Mouse (Mus musculus) brain, adult 2 months (tissue): ENCODE results near the gene Ablim1.
A peak's percentile ranks its signal among the peaks of the same experiment; 100 is the strongest.

Experiments used
- DNase-seq: peaks from one replicate; pipeline ENCODE4 v3.0.0; 2011; ENCODE audit warnings: low read depth, low spot score

Gene Ablim1

DNA sequence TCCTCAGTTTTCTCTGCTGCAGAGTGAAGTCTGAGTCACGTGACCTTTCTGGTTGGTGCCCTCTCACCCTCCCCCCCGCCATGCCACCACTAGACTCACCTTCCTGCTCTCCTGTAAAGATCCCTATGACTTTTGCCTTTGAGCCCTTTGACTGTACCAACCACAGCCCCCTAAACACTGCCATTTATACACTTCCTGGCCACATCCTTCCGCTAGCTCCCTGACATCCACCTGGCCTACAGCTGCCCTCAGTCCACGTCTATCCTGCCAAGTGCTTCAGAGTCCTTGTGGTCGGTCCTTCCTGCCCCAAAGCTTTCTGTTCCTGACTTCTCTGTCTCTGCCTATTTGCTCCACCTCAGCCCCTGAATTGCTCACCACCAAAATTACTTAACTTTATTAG lies 29.1 kb upstream of the Ablim1 start:
- DNase-seq: no peak

DNA sequence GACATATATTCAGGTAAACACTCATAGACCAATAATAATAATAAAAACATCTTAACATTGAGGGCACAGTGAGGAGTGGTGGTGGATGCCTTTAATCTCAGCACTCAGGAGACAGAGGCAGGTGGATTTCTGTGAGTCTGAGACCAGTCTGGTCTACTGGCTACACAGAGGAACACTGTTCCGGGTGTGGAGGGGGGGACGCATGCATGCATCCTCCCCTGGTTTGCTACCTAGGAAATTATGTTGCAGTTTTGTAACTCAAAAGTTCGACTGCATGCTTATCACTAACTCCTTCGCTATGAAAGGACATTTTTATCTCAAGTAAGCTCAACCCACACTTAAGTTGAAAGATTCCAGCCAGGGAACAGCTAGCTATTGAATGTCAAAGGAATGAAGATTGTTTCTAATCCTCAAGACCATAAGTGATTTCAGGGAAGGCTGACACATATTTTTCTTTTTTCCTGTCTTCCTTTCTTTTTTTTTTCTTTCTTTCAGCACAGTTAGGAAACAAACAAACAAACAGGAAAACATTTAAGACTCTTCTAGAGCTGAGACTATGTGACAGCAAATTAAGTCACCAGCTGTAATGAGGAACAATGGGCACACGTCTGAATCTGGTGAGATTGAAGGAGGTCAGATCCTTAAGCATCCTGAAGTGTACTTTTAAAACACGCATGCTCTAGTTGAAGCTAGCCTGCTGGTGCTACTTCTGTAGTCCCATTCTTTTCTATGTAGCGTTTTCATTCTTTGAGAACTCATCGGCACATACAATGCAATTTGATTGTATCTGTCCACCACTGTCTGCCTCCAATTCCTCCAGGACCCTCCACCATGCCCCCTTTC lies 26.4 kb upstream of the Ablim1 start:
- DNase-seq: no peak

DNA sequence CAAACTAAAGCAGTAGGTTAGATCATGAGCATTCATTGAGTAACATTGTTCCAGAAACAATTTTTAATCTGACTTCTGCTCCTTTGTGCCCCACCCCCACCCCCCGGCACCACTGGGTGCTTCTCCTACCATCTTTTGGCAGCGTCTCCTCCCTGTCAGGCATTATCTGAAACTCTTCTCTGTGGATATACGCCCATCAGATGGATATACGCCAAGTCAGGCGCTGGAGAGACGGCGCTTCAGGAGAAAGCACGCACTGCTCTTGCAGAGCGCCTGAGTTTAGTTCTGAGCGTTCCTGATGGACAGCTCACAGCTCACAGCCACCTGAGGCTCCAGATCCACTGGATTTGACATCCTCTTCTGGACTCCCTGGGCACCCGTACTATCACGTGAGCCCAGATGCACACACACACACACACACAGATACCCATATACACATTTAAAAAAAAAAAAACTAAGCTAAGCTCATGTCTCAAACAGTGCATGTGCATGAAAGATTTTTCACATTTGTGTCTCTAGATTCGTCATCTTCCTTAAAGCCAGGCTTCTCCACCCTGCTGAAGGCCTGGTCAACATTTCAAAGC lies 24.7 kb upstream of the Ablim1 start:
- peak; percentile 46 for DNase-seq

DNA sequence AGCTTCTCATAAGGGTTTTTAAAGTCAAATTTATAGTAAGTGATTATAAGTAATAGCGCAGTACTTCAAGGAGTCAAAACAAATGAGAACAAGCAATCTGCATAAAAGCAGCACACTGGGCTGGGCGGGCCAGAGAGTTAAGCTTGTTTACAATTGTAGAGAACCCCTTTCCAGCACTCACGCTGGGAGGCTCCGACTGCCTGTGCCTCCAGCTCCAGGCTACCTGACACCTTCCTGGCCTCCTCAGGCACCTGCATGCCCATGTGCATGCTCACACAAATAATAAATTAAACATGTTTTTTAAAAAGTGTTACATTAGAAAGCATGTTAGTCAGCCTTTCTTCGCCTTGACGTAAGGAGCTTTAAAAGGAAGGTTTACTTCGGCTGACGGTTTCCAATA lies 20.4 kb upstream of the Ablim1 start:
- no peak for DNase-seq

DNA sequence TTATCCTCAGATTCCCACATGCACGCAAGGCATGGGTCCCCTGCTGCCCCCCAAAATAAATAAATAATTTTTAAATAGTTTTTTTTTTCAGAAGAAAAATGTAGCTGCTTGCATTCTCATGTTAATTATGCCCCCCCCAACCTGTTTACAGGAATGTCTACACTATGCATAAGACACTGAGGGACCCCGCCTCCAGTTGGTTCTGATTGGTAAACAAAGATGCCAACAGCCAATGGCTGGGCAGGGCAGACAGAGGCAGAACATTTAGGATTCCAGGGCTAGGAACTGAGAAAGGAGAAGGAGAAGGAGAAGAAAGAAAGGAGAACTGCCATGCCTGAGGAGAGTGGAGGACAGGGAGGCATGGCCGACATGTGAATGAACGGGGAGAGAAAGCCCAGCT lies 18.6 kb upstream of the Ablim1 start:
- DNase-seq: no peak

DNA sequence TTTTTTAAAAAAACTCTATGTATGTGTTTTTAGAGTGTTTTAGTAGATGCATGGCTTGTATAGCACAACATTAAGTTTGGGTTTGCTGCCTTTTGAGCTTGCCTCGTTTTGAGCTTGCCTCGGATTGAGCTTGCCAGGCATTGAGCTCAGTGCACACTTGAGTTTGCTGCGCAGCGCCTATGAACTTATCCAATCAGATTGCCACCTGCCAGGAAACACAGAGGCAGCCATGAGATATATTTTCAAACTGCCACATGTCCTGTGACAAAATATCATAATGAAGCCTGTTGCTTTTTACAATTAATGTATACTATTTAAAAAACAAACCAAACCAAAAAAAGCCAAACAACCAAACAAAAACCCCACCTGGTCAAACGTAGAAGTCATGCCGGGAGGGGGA lies 16.5 kb upstream of the Ablim1 start:
- DNase-seq: no peak

DNA sequence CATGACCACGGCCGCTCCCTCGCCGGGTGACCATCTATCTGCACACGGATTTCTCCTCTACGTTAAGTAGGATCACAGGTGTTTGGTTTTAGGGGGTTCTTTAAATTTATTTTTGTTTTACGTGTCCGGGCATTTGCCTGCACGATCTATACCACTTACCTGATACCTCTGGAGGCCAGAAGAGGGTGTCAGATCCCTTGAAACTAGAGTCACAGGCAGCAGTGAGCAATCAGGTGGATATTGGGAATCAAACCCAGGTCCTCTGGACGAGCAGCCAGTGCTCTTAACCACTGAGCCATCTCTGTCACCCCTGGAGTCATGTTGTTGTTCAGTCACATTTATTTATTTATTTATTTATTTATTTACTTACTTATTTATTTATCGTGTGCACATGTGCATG lies 15.6 kb upstream of the Ablim1 start:
- DNase-seq: no peak

DNA sequence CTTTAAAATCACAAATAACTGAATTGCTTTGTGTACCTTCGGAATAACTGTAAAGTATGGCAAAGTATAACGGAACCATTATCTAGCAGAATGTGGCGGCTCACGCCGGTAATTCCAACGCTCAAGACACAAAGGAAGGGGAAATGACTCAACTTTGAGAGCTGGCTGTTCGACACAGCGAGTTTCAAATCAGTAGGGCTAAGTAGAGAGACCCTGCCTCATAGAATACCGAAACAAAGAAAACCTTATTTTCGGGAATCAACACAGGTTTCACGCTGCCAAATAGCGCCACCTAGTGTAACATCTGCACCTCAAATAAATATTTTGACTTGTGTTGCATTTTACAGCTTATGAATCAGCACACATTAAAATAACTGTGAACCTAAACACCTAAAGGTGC lies 14.1 kb upstream of the Ablim1 start:
- DNase-seq: peak; percentile 83

DNA sequence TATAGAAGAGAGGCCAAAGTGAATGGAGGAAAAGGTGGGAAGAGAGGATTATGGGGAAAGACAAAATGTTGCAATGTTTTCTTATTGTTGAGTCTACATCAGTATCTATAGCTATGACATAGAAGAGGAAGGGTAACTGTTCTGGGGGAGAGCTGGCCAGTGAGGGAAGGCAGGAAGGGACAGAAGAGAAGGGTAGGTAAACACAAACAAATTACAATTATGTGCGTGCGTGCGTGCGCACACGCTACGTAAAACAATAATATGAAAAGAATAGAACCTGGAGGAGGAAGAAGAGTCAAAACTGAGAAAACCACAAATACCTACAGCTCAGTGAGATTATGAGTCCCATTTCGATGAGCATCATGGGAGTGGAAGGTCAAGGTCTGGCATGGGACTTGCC lies 13.6 kb upstream of the Ablim1 start:
- DNase-seq: no peak

DNA sequence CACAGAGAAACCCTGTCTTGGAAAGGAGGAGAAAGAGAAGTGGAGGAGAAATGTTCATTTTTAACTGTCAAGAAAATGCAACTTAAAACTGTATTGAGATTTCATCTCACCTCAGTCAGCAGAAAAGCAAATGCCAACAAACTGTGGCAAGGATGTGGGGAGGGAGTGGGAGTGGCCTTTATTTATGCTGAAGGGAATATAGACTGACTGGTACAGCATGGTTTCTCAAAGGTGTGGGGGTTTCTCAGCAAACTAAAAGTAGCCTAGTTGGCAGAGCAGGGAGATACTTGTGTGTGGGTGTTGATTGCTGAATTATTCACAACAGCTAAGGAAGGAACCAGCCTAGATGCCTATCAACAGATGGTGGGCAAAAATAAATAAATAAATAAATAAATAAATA lies 13.0 kb upstream of the Ablim1 start:
- peak; percentile 58 for DNase-seq

DNA sequence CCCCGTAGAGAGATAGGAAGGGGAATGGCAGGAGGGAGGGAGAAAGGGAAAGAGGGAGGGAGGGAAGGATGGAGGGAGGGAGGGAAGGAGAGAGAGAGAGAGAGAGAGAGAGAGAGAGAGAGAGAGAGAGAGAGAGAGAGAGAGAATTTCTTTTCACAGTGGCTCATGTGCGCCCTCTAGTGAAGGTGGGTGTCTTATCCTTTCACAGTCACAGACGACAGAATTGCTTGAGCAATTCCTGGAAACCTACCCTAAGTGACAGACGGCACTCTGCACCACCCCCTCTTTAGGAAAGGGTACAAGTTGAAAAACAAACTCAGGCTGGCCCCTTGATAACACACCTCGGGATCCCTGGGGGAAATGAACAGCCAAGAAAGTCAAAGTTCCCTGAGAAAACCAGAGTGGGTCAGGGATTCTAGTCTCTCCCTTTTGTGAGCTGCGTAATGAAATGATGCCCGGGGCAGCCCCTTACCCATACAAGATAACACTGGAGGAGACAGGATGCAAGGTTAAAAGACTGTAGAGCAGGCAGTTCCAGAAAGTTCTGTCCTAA lies 11.1 kb upstream of the Ablim1 start:
- DNase-seq: peak; percentile 90

DNA sequence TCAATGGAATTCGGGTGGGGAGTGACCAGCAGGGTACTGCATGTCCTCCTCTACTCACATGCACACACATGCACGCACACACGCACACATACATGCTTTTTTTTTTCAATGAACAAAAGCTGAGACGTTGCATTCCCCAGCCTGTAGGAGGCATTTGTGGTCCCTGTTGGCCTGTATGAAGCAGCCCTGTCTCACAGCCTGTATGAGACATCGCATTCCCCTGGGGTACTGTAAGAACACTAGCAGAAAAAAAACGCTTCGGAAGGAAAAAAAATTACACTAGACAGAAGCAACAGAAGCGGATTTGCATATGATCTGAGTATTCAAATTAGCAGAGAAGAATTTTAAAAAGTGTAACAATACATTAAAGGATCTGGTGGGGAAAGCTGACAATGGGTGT lies 8.4 kb upstream of the Ablim1 start:
- no peak for DNase-seq

DNA sequence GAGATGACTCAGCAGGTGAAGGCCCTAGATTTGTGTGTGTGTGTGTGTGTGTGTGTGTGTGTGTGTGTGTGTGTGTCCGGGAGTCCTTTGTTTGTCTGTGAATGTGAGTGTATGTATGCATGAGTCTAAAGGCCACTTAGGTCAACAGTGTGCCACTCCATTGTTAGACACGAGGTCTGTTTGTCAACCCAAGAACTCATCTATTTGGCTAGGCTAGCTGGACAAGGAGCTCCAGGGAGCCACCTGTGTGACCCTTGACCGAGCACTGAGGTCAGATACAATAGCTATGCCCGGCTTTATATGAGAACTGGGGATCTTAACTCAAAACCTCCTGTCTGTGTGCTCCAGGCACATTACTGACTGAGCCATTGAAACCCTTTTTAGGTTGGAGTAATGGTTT lies 7.8 kb upstream of the Ablim1 start:
- no peak for DNase-seq

DNA sequence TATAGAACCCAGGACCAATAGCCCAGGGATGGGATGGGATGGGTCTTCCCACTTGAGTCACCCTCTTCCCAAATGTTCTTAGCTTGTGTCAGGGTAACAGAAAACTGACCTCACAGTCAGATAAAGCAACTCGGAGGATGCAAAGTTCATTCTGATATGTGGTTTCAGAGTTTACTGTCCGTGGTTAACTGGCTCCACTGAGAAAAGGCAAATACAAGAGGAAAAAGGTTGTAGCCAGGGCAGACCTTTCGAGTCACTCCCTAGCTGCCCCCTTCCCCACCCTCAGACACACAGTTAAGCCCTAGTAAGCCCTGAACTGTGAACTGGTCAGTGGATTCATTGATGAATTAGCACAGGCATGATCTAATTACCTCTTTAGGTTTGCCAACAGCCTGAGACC lies 7.1 kb upstream of the Ablim1 start:
- no peak for DNase-seq

DNA sequence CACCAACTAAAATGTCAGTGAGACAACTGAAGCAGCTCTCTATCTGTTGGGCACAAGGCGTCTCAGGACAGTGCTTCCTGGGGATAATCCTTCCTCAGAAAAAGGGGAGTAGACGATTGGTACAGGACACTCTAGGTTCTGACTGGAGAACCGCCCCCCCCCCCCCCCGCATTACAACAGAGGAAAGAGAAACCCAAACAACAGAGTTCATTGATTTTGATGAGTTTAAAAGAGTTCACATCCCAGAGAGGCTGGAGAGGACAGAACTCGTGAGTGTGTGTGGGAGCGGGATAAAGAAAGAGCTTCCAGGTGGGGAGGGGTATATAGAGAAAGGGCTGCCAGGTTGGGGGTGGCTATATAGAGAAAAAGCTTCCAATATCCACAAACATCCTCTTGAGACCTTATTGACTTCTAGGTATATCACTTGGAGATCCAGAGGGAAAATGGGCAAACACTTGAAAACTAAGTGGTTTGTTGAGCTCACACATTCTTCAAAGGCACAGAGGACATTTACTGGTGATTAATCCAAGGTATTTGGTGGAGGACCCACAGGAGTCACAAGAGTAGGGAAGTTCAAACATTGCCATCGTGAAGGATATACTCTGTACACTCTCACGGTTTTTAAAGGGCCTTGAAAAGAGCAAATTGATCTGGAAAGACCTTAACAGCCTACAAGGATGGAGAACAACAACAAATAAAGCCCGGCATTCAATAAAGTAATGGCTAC lies 6.1 kb upstream of the Ablim1 start:
- no peak for DNase-seq

DNA sequence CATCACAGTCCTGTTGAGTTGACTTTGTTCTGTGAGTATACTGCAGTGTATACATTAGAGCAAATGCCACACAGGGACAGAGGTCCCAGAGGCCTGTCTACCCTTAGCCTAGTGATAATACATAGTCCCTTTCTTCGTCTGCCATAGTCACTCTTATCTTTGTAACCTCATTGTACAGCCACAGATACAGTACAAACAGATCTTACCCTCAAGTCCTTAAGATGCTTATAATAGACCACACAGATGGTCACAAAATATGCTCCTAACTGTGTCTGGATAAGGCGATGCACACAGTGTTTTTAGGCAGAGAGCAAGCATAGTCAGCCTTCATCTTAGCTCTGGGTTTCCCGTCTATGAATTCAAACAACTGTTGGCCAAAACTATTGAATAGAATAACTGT lies 1.9 kb upstream of the Ablim1 start:
- DNase-seq: no peak

DNA sequence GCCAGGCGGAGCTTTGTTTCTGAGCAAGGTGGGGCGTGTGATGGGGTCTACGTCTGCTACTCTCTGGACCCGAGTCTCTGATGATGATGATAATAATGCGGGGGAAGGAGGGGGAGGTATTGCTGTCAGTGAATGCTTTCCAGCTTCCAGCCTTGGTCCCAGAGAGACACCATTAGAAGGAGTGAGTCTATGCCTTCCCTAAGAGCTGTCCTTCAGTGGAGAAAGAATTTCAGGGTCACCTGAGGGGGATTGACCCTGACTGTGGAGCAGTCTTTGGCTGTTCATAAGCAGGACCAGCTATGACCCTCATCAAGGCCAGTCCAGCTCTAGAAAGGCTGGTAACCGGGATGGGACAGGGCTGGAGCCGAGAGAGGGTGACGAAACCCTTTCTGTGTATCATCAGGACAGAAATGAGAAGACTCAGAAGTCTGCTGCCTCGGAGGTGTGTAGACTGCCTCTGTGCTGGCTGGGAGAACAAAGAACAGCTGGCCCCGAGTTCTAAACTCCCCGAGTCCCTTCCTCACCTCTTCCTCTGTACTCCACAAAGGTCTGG lies 370 bp upstream of the Ablim1 start:
- peak; percentile 33 for DNase-seq

DNA sequence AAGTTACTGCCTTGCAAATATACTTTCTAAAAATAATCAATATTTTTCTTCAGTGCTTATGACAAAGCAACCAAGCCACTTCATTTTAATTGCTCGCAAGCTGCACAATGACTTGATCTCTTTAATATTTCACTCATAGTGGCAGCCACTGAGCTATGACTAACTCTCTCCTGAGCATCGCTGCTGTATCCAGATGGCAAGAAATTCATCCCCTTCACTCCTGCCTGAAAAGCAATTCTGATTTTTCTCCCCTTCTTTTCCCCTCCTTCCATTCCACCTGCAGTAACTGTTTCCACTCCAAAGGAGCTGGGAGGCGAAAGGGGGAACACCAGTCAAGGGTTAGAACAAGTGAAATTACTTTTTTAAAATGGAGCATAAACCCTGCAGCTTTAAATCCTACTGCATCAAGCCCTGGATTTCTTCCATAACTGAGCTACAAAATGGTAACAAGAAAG lies 801 bp downstream of the Ablim1 start:
- peak; percentile 80 for DNase-seq

DNA sequence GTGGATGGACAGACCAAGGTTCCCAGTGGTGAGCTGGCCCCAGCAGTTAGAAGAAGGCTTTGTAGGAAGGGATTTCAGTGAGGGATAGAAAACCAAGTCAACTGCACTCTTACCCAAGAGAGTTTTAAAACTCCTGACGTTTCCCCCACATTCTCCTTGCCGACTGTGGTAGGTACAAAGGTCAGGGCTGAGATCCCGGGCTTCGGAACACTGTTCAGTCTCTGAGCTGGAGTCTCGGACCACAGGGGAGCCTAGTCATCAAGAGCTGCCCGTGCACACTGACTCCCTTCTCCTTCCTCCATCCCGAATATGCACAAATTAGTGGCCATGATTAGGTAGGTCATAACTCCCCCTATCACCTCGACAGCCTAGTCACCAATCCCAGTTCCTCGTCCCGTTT lies 1.5 kb downstream of the Ablim1 start:
- peak; percentile 34 for DNase-seq

DNA sequence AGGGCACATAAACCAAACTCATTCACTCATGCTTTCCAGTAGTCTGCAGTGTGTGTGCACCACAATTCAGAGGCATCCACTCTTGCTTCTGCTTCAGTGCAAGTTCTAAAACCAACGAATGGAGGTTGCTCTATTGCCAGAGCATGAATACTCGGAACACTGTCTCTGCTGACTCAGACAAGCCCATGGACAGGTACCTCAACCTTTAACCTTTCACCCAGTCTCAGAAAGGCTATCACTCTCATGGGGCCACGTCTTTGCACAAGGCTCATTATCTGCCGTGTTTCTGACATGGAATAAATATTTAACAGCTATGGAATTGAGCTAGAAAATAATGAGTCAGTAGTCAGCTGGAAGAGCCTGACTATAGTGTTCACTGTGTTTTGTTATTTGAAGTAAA lies 4.7 kb downstream of the Ablim1 start:
- DNase-seq: no peak

DNA sequence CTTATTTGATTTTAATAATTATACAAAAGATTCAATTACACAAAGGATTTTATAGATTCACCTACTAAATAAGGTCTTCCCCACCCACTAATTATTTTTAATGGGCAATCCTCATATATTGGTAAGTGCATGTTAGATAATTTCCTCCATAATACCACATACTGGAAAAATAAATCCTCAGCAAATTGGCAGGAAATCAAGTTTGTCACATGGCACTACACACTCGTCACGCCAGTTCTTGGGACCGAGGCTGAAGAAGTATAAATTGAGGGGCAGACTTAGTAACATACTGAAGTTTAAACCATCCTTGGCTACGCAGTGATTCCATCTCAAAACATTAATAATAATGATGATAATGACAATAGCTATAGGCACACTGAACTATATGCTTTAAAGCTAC lies 8.1 kb downstream of the Ablim1 start:
- peak; percentile 53 for DNase-seq

DNA sequence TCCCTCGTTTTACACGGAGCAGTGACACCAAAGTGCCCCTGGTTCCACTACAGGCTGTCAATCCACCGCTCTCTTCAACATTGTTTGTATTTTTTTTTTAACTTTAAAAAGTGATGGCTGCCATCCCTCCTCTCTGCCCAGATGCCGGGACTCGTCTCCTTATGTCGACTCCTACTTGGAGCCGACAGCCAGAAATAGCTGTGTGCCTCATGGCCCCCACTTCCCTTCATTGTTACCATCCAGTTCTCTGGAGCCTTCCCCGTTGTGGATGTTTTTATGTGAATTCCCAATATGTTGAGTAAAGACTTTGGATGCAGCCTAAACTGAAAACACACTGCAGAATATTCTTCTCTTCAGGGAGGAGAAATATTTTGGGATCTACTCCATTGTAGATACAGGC lies 8.7 kb downstream of the Ablim1 start:
- DNase-seq: peak; percentile 72
